Mouse (Mus musculus) spleen, adult 2 months (tissue): ENCODE data around the gene Cplx3.

Experiments
- CTCF ChIP-seq: fragments of 200-500 bp; IDR thresholded peaks from 2 replicates; pipeline ENCODE4 v1.5.1; 2011; ENCODE audit warnings: mild to moderate bottlenecking, inconsistent platforms; ENCODE audit not compliant: insufficient read depth, insufficient read length, insufficient replicate concordance; ENCODE audit errors: extremely low read depth
- POLR2A ChIP-seq: fragments of 200-500 bp; IDR thresholded peaks from 2 replicates; pipeline ENCODE4 v1.6.1; 2011; ENCODE audit warnings: low read depth, low read length, inconsistent platforms

- TF ChIP-seq POLR2A (no peak), CTCF (no peak)
Observed at GRCm38 (mm10) chr9:57565741-57566221, 40.3 kb downstream of the Cplx3 start.
